Mouse (Mus musculus) lung, adult 2 months (tissue): Measurements from ENCODE around the gene Pi4kb.
A peak's percentile ranks its signal among the peaks of the same experiment; 100 is the strongest.
"Not testable (repeated sequence)": the region's sequence is repeated elsewhere in the genome, so short reads cannot be mapped to it uniquely, and the experiment has no call there.

ENCODE experiments used
- CTCF ChIP-seq: fragments of 200-500 bp; IDR thresholded peaks from 2 replicates; pipeline ENCODE4 v1.5.1; 2011; ENCODE audit warnings: mild to moderate bottlenecking, low read length, control low read depth; ENCODE audit not compliant: insufficient read depth
- POLR2A ChIP-seq: fragments of 200-500 bp; IDR thresholded peaks from 2 replicates; pipeline ENCODE4 v1.6.1; 2011; ENCODE audit warnings: low read depth, mild to moderate bottlenecking, control low read depth, low read length, borderline replicate concordance; ENCODE audit errors: extremely low read depth

DNA sequence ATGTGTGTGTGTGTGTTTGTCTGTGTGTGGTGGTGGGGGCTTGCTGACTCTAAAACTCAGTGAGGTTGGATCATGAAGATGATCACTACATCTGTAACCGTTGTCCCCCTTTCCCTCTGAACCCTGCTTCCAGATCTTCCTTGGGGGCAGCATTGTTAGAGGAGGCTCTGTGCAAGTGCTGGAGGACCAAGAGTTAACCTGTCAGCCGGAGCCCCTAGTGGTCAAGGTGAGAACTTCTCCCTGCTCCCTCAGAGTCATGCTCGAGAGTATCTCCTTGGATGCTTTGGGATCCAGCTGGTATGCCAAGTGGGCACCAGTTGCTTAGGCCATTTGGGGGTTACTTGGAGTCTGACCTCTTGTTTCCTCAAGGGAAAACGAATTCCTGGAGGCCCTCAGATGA, 30.8 kb upstream of the Pi4kb start:
- TF ChIP-seq CTCF = peak; percentile 44
- TF ChIP-seq POLR2A = not testable (repeated sequence)
